9 mouse cellular contexts compared by ENCODE assay signal in genomic region chr17:87877207-87878073, GRCm38 (mm10). TPM values are rescaled to one million over a fixed set of nuclear protein-coding genes. Genes with fewer than 3 reads are reported as not detected.
DNase-seq lines count a peak whose midpoint lies in the region; ATAC-seq and TF ChIP-seq lines count a peak whose summit lies in the region.
"Had no signal": no experiment of that assay in that cellular context is flagged by ENCODE, and none has a peak within 500 bp of the region (broad histone marks: within the 10 kb centered on the region; RNA-seq: fewer than 3 reads in every experiment).

No protein-coding gene starts in this region.

- H3K36me3 ChIP-seq in forebrain, embryonic 14.5 days (ENCODE audit: control insufficient read depth, insufficient read depth, low read length) = no peaks in the 10 kb centered on the region
- no peaks in the 10 kb centered on the region for H3K36me3 ChIP-seq in hindbrain, embryonic 11.5 days (ENCODE audit: control insufficient read depth, insufficient read depth, low read length)
- no peaks in the 10 kb centered on the region for H3K36me3 ChIP-seq in midbrain, embryonic 10.5 days
- H3K36me3 ChIP-seq: liver, embryonic 13.5 days had no signal

- ATAC-seq in frontal cortex, adult (ENCODE audit: low TSS enrichment) = peak; percentile 72; the same call in 1 of the 2 replicates
- ATAC-seq in forebrain, embryonic 14.5 days = peak; percentile 67
- peak; percentile 87 for ATAC-seq in hindbrain, embryonic 11.5 days (ENCODE audit: low FRiP score)

- H3K27ac ChIP-seq in forebrain, embryonic 14.5 days (ENCODE audit: low read depth, low read length) = peak overlapping the region; percentile 15; the same call in 1 of the 2 replicates
- peak overlapping the region; percentile 40; the same call in 1 of the 2 replicates for H3K27ac ChIP-seq in hindbrain, embryonic 11.5 days (ENCODE audit: low read depth, low read length)
- peak overlapping the region; percentile 72 for H3K27ac ChIP-seq in layer of hippocampus, adult 2 months
- peak overlapping the region; percentile 81 for H3K27ac ChIP-seq in midbrain, embryonic 10.5 days (replicated peaks)
- H3K27ac ChIP-seq: liver, embryonic 13.5 days had no signal

- no peak overlapping the region for H3K9ac ChIP-seq in forebrain, embryonic 14.5 days (ENCODE audit: low read length)
- H3K9ac ChIP-seq in hindbrain, embryonic 11.5 days (ENCODE audit: low read depth, low read length) = 0 out of 2 replicates have a peak overlapping the region, but pooled peaks have one; percentile 7
- H3K9ac ChIP-seq: liver, embryonic 13.5 days had no signal

- no peaks in the 10 kb centered on the region for H3K9me3 ChIP-seq in forebrain, embryonic 14.5 days (replicated peaks; ENCODE audit: control insufficient read depth, low read length)
- H3K9me3 ChIP-seq in hindbrain, embryonic 11.5 days (ENCODE audit: control insufficient read depth, low read length) = no peaks in the 10 kb centered on the region
- no peaks in the 10 kb centered on the region for H3K9me3 ChIP-seq in midbrain, embryonic 10.5 days (replicated peaks)
- H3K9me3 ChIP-seq: liver, embryonic 13.5 days had no signal

- H3K4me2 ChIP-seq in forebrain, embryonic 14.5 days (ENCODE audit: low read length) = peak overlapping the region; percentile 14; the same call in 1 of the 2 replicates
- H3K4me2 ChIP-seq in hindbrain, embryonic 11.5 days (replicated peaks; ENCODE audit: low read depth, low read length) = peak overlapping the region; percentile 14; the same call in 1 of the 2 replicates
- H3K4me2 ChIP-seq: liver, embryonic 13.5 days had no signal

- no peaks in the 10 kb centered on the region for H3K27me3 ChIP-seq in forebrain, embryonic 14.5 days (replicated peaks; ENCODE audit: control insufficient read depth, insufficient read depth, low read length)
- H3K27me3 ChIP-seq in hindbrain, embryonic 11.5 days (ENCODE audit: control insufficient read depth, insufficient read depth, low read length) = peaks cover 7% of the 10 kb centered on the region; the same call in 1 of the 2 replicates
- H3K27me3 ChIP-seq in midbrain, embryonic 10.5 days (ENCODE audit: low read depth, poor library complexity, severe bottlenecking) = peaks cover 49% of the 10 kb centered on the region
- H3K27me3 ChIP-seq: liver, embryonic 13.5 days had no signal

- peak; percentile 85 for TF ChIP-seq CTCF in layer of hippocampus, adult 2 months (conservative IDR thresholded peaks at IDR 0.05)

- no peak overlapping the region for H3K4me3 ChIP-seq in forebrain, embryonic 14.5 days (ENCODE audit: low read depth, low read length)
- no peak overlapping the region for H3K4me3 ChIP-seq in hindbrain, embryonic 11.5 days (ENCODE audit: low read depth, low read length)
- no peak overlapping the region for H3K4me3 ChIP-seq in layer of hippocampus, adult 2 months
- peak overlapping the region; percentile 29 for H3K4me3 ChIP-seq in midbrain, embryonic 10.5 days
- H3K4me3 ChIP-seq: liver, embryonic 13.5 days had no signal

- WGBS in forebrain, embryonic 14.5 days = 6% methylated on average over 25 of the region's 25 CpGs
- 15% methylated on average over 25 of the region's 25 CpGs for WGBS in hindbrain, embryonic 11.5 days
- 14% methylated on average over 25 of the region's 25 CpGs for WGBS in midbrain, embryonic 10.5 days

- peaks cover 9% of the 10 kb centered on the region for H3K4me1 ChIP-seq in forebrain, embryonic 14.5 days (ENCODE audit: control insufficient read depth, insufficient read depth, low read length)
- H3K4me1 ChIP-seq in hindbrain, embryonic 11.5 days (replicated peaks; ENCODE audit: control insufficient read depth, insufficient read depth, low read length) = peaks cover 5% of the 10 kb centered on the region; the same call in 1 of the 2 replicates
- H3K4me1 ChIP-seq in midbrain, embryonic 10.5 days = peaks cover 43% of the 10 kb centered on the region
- H3K4me1 ChIP-seq: liver, embryonic 13.5 days had no signal

- DNase-seq in frontal cortex, postnatal 14 days (ENCODE audit: low spot score in 2 of 2) = no peak
- DNase-seq in cerebellum, adult 11 months = peak; percentile 44
- peak; percentile 70 for DNase-seq in forebrain, embryonic 14.5 days (ENCODE audit: low spot score)
- peak; percentile 82 for DNase-seq in hindbrain, embryonic 11.5 days (ENCODE audit: low spot score)
- DNase-seq in layer of hippocampus, adult 2 months (ENCODE audit: low spot score in 2 of 2) = peak; percentile 36 to 61
- peak; percentile 78 for DNase-seq in midbrain, embryonic 10.5 days (ENCODE audit: low spot score)
- DNase-seq in telencephalon, adult 2 months (ENCODE audit: low read depth, low spot score) = peak; percentile 55
- DNase-seq: liver, embryonic 13.5 days had no signal

RNA-seq across cellular contexts. Expression of gene Rpl36-ps4, which starts 43.3 kb away (rescaled TPM):
- not detected in 2 replicates for polyA plus RNA-seq in forebrain, embryonic 14.5 days (2014; fragmentation: Nextera tagmentation; extraction: Ambion mirVana)
- polyA plus RNA-seq in hindbrain, embryonic 11.5 days (2014; fragmentation: Nextera tagmentation; extraction: Ambion mirVana) = not detected in 2 replicates
- not detected for total RNA-seq in layer of hippocampus, adult 2 months (2021)
- not detected in 2 replicates for polyA plus RNA-seq in midbrain, embryonic 10.5 days (2016; fragmentation: Nextera tagmentation; extraction: Ambion mirVana)
- polyA plus RNA-seq: liver, embryonic 13.5 days had no signal

Comparison
In these comparisons a context has a peak if more than half of its experiments do, and no peak if none do; other contexts are left out.
1. DNase-seq: peak in cerebellum, adult 11 months (single experiment), forebrain, embryonic 14.5 days (single experiment), hindbrain, embryonic 11.5 days (single experiment), layer of hippocampus, adult 2 months (2 of 2), midbrain, embryonic 10.5 days (single experiment) and telencephalon, adult 2 months (single experiment); none in frontal cortex, postnatal 14 days (0 of 2).
2. H3K27ac ChIP-seq: peak in every context shown above with its lines; median percentile 81 in midbrain, embryonic 10.5 days; 72 in layer of hippocampus, adult 2 months; 40 in hindbrain, embryonic 11.5 days; 15 in forebrain, embryonic 14.5 days.
3. Peak in every context shown above with its lines, with median percentiles within 50 percentile points of each other: ATAC-seq.